Mouse (Mus musculus) cortical plate, adult 2 months (tissue): ENCODE measurements at regions not wholly inside any gene's neighbourhood (a gene's known extent, or its start where the extent isn't known, plus 50 kb on each side); places are given as distances from the start of the nearest gene placed in this dataset.

Experiments
- CTCF ChIP-seq: fragments of 200-500 bp; IDR thresholded peaks from 2 replicates; pipeline ENCODE4 v1.5.1; 2011; ENCODE audit warnings: mild to moderate bottlenecking, control low read depth, low read length; ENCODE audit not compliant: insufficient read depth; ENCODE audit errors: extremely low read depth
- POLR2A ChIP-seq: fragments of 200-500 bp; IDR thresholded peaks from 2 replicates; pipeline ENCODE4 v1.6.1; 2011; ENCODE audit warnings: mild to moderate bottlenecking, low read length, control low read depth; ENCODE audit not compliant: insufficient read depth; ENCODE audit errors: extremely low read depth

- TF ChIP-seq CTCF (no peak), POLR2A (no peak)
Observed at GRCm38 (mm10) chr14:76263682-76264081, 151.1 kb upstream of the Tsc22d1 start.
